Mouse (Mus musculus): Measurements from ENCODE around the gene Igf2r. TPM values are rescaled to one million over a fixed set of nuclear protein-coding genes. Genes with fewer than 3 reads are reported as not detected.
A peak's percentile ranks its signal among the peaks of the same experiment; 100 is the strongest.

The Igf2r gene
- 10 to 100 TPM; 36.9 to 46.7 TPM for total RNA-seq (2021)
- long read RNA-seq, experiment 1, full-length matches to known transcripts: 14 of 38 reads
- long read RNA-seq, experiment 1, partial matches to known transcripts: 21 of 38 reads
- long read RNA-seq, experiment 1, other reads (novel, unspliced or antisense): 3 of 38 reads
- long read RNA-seq, experiment 2, full-length matches to known transcripts: 15 of 39 reads
- long read RNA-seq, experiment 2, partial matches to known transcripts: 9 of 39 reads
- long read RNA-seq, experiment 2, other reads (novel, unspliced or antisense): 15 of 39 reads

- peak; percentile 88 for DNase-seq
- intact Hi-C loops (cut with DNase I): no loop called here
- no peak for TF ChIP-seq CTCF (IDR thresholded peaks at IDR 0.05)
- Histone ChIP-seq H3K4me3 (peak within 1 kb of the TSS; percentile 85), H3K27ac (peak within 1 kb of the TSS; percentile 91)
These were observed at the start of gene Igf2r for GRCm38 (mm10) chr17:12769380-12769921. TSS of gene Igf2r (minus strand) at chr17:12769664.

- no peak overlapping the region for H3K4me3 ChIP-seq
- intact Hi-C loops (cut with DNase I): no loop called here
- DNase-seq: no peak
- H3K27ac ChIP-seq: no peak overlapping the region
- no peak for TF ChIP-seq CTCF (IDR thresholded peaks at IDR 0.05)
These were observed 46.4 kb upstream of the Igf2r start for GRCm38 (mm10) chr17:12815885-12816284.

GRCm38 (mm10) chr17:12814502-12814901 is 45.0 kb upstream of the Igf2r start:
- no peak overlapping the region for H3K4me3 ChIP-seq
- no peak for TF ChIP-seq CTCF (IDR thresholded peaks at IDR 0.05)

GRCm38 (mm10) chr17:12810973-12811303 is 41.5 kb upstream of the Igf2r start:
- DNase-seq: no peak
- intact Hi-C loops (cut with DNase I): loop anchor here (1.0 kb wide), 2 partner anchors 277 to 395 kb away; no protein-coding TSS in a partner anchor
- Histone ChIP-seq H3K27ac (no peak overlapping the region), H3K4me3 (no peak overlapping the region)
- no peak for TF ChIP-seq CTCF (IDR thresholded peaks at IDR 0.05)

More at GRCm38 (mm10) chr17:12814502-12814901, 45.0 kb upstream of the Igf2r start:
- DNase-seq: no peak
- intact Hi-C loops (cut with DNase I): no loop called here
- no peak overlapping the region for H3K27ac ChIP-seq

GRCm38 (mm10) chr17:12810103-12810972 is 40.9 kb upstream of the Igf2r start:
- peak; percentile 73 for DNase-seq
- Histone ChIP-seq H3K4me3 (no peak overlapping the region), H3K27ac (peak overlapping the region; percentile 70)
- peak; percentile 96 for TF ChIP-seq CTCF (IDR thresholded peaks at IDR 0.05)
- intact Hi-C loops (cut with DNase I): loop anchor here (1.0 kb wide), 2 partner anchors 276 to 394 kb away; no protein-coding TSS in a partner anchor

GRCm38 (mm10) chr17:12808851-12809250 is 39.4 kb upstream of the Igf2r start:
- DNase-seq: no peak
- Histone ChIP-seq H3K27ac (no peak overlapping the region), H3K4me3 (no peak overlapping the region)
- intact Hi-C loops (cut with DNase I): loop anchor here (1.0 kb wide), 1 partner anchor 96 kb away; no protein-coding TSS in a partner anchor
- no peak for TF ChIP-seq CTCF (IDR thresholded peaks at IDR 0.05)

GRCm38 (mm10) chr17:12804584-12805445 is 35.4 kb upstream of the Igf2r start:
- no peak for DNase-seq
- intact Hi-C loops (cut with DNase I): no loop called here
- H3K27ac ChIP-seq: no peak overlapping the region
- TF ChIP-seq CTCF (IDR thresholded peaks at IDR 0.05): no peak
- H3K4me3 ChIP-seq: no peak overlapping the region

- DNase-seq: no peak
- H3K27ac ChIP-seq: no peak overlapping the region
- no peak for TF ChIP-seq CTCF (IDR thresholded peaks at IDR 0.05)
- no peak overlapping the region for H3K4me3 ChIP-seq
- intact Hi-C loops (cut with DNase I): no loop called here
These were observed 32.5 kb upstream of the Igf2r start for GRCm38 (mm10) chr17:12801861-12802540.

- Histone ChIP-seq H3K4me3 (no peak overlapping the region), H3K27ac (no peak overlapping the region)
- no peak for DNase-seq
- intact Hi-C loops (cut with DNase I): no loop called here
- no peak for TF ChIP-seq CTCF (IDR thresholded peaks at IDR 0.05)
These were observed 30.2 kb upstream of the Igf2r start for GRCm38 (mm10) chr17:12799368-12800275.

GRCm38 (mm10) chr17:12798571-12798970 is 29.1 kb upstream of the Igf2r start:
- intact Hi-C loops (cut with DNase I): no loop called here
- no peak for TF ChIP-seq CTCF (IDR thresholded peaks at IDR 0.05)
- Histone ChIP-seq H3K27ac (0 out of 2 replicates have a peak overlapping the region, but pooled peaks have one; percentile 8), H3K4me3 (no peak overlapping the region)
- DNase-seq: no peak
